ENCODE assay signal across 8 mouse cellular contexts in genomic region chr17:86371101-86371561, GRCm38 (mm10).
DNase-seq lines count a peak whose midpoint lies in the region; ATAC-seq lines count a peak whose summit lies in the region.

No protein-coding gene starts in this region.

- DNase-seq in hindbrain, embryonic 10.5 days (ENCODE audit: low spot score) = no peak
- no peak for DNase-seq in hindbrain, embryonic 11.5 days (ENCODE audit: low spot score)
- peak; percentile 37 for DNase-seq in 3T3-L1 (ENCODE audit: low read depth, low spot score)
- DNase-seq in gastrocnemius, adult 18-20 months (ENCODE audit: low spot score) = peak; percentile 48
- no peak for DNase-seq in cerebellum, adult 11-12 months
- DNase-seq in spleen, postnatal 10 days (ENCODE audit: low spot score in 2 of 2) = no peak
- DNase-seq in frontal cortex, postnatal 25 days (ENCODE audit: low spot score in 2 of 2) = no peak

- no peak for ATAC-seq in hindbrain, embryonic 11.5 days (ENCODE audit: low FRiP score)
- peak; percentile 44; the same call in 1 of the 2 replicates for ATAC-seq in hindbrain, embryonic 15.5 days (ENCODE audit: low FRiP score, low read depth)

- H3K27me3 ChIP-seq in hindbrain, embryonic 10.5 days (ENCODE audit: insufficient read depth, poor library complexity, severe bottlenecking) = no peaks in the 10 kb centered on the region
- H3K27me3 ChIP-seq in hindbrain, embryonic 11.5 days (ENCODE audit: control insufficient read depth, insufficient read depth, low read length) = no peaks in the 10 kb centered on the region
- no peaks in the 10 kb centered on the region for H3K27me3 ChIP-seq in hindbrain, embryonic 15.5 days

- H3K9ac ChIP-seq in hindbrain, embryonic 11.5 days (ENCODE audit: low read depth, low read length) = no peak overlapping the region
- H3K9ac ChIP-seq in hindbrain, embryonic 15.5 days = no peak overlapping the region

- H3K4me2 ChIP-seq in hindbrain, embryonic 11.5 days (replicated peaks; ENCODE audit: low read depth, low read length) = no peak overlapping the region
- H3K4me2 ChIP-seq in hindbrain, embryonic 15.5 days = no peak overlapping the region

- 0 out of 2 replicates have a peak overlapping the region, but pooled peaks have one; percentile 36 for H3K27ac ChIP-seq in hindbrain, embryonic 10.5 days
- no peak overlapping the region for H3K27ac ChIP-seq in hindbrain, embryonic 11.5 days (ENCODE audit: low read depth, low read length)
- peak overlapping the region; percentile 28 for H3K27ac ChIP-seq in hindbrain, embryonic 15.5 days (replicated peaks)

- no peak overlapping the region for H3K4me3 ChIP-seq in hindbrain, embryonic 10.5 days
- no peak overlapping the region for H3K4me3 ChIP-seq in hindbrain, embryonic 11.5 days (ENCODE audit: low read depth, low read length)
- H3K4me3 ChIP-seq in hindbrain, embryonic 15.5 days = no peak overlapping the region

- peaks cover 22% of the 10 kb centered on the region for H3K4me1 ChIP-seq in hindbrain, embryonic 10.5 days (replicated peaks)
- no peaks in the 10 kb centered on the region for H3K4me1 ChIP-seq in hindbrain, embryonic 11.5 days (replicated peaks; ENCODE audit: control insufficient read depth, insufficient read depth, low read length)
- peaks cover 35% of the 10 kb centered on the region for H3K4me1 ChIP-seq in hindbrain, embryonic 15.5 days (replicated peaks)

- H3K9me3 ChIP-seq in hindbrain, embryonic 10.5 days = no peaks in the 10 kb centered on the region
- no peaks in the 10 kb centered on the region for H3K9me3 ChIP-seq in hindbrain, embryonic 11.5 days (ENCODE audit: control insufficient read depth, low read length)
- H3K9me3 ChIP-seq in hindbrain, embryonic 15.5 days = no peaks in the 10 kb centered on the region

- H3K36me3 ChIP-seq in hindbrain, embryonic 10.5 days = no peaks in the 10 kb centered on the region
- H3K36me3 ChIP-seq in hindbrain, embryonic 11.5 days (ENCODE audit: control insufficient read depth, insufficient read depth, low read length) = no peaks in the 10 kb centered on the region
- no peaks in the 10 kb centered on the region for H3K36me3 ChIP-seq in hindbrain, embryonic 15.5 days

- WGBS in hindbrain, embryonic 10.5 days = 68% methylated on average over 4 of the region's 4 CpGs
- 65% methylated on average over 4 of the region's 4 CpGs for WGBS in hindbrain, embryonic 11.5 days
- 48% methylated on average over 4 of the region's 4 CpGs for WGBS in hindbrain, embryonic 15.5 days

Comparison
In these comparisons a context has a peak if more than half of its experiments do, and no peak if none do; other contexts are left out.
1. DNase-seq: peak in 3T3-L1 (single experiment) and gastrocnemius, adult 18-20 months (single experiment); none in hindbrain, embryonic 10.5 days (single experiment), hindbrain, embryonic 11.5 days (single experiment), cerebellum, adult 11-12 months (single experiment), spleen, postnatal 10 days (0 of 2) and frontal cortex, postnatal 25 days (0 of 2).